Mouse (Mus musculus): ENCODE data around the gene Ncbp3.
A peak's percentile ranks its signal among the peaks of the same experiment; 100 is the strongest.

Gene Ncbp3

DNA sequence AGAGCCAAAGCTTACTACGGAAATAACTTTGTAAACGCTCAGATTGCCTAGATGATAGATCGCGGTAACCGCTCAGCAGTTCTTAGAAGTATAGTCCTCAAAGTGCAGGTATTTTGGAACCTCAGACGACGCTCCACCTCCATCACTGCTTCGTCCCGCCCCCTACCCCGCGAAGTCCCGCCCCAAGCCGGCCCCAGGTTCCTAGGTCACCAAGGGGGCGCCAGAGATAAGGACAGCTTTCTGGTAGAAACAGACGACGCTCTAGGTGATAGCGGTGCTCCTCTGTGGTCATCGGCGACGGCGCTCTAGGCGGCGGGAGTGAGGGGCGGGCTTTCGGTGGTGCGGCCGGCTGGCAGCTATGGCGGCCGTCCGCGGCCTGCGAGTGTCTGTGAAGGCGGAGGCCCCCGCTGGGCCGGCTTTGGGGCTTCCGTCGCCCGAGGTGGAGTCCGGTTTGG, at the start of gene Ncbp3:
Ncbp3 (plus strand) TSS at position 242 of the 455 bp plus-strand sequence.
- DNase-seq (ENCODE audit: low spot score in 2 of 2) = peak; percentile 97 to 98

DNA sequence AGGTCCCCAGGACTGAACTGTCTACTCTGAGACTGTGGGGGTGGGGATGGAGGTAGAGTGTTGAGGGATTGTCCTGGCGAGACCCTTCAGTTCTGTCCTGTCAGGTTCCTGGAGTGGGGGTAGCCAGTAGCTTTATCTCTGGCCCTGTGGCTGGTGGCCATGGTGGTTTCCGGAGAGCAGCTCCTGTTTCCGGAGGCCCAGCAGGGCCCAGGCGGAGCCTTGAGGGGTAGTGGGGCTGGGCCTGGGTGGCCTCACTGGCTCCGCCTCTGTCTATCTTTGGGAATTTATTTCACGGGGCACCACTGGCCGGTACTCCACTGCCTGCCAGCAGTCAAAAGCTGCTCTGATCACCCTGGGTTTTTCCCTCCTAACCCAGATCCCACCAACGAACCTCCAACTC, 48.8 kb upstream of the Ncbp3 start, which contains the start of gene P2rx1:
P2rx1 (plus strand) TSS at position 333 of the 400 bp plus-strand sequence.
- DNase-seq (ENCODE audit: low spot score in 2 of 2) = peak in 1 of 2 experiments; percentile 41

DNA sequence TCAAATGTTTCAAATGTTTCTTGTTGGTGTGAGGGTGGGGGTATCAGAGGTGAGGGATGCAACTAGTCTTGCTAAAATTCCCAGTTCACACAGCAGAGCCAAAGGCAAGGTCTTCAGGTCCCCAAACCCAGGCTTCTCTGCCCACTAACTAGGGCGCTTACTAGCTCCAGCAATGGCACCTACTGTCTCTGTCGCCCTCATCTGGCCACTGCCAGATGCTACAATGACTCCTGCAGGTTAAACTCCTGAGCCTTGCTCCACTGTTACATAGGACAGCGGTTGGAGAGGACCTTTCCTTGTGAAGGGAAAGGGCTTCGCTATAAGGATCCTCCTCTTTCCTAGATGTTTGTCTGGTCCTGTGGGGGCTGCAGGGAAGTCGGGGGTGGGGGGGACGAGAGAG, 46.6 kb upstream of the Ncbp3 start:
- peak; percentile 50 to 77 for DNase-seq (ENCODE audit: low spot score in 2 of 2)

DNA sequence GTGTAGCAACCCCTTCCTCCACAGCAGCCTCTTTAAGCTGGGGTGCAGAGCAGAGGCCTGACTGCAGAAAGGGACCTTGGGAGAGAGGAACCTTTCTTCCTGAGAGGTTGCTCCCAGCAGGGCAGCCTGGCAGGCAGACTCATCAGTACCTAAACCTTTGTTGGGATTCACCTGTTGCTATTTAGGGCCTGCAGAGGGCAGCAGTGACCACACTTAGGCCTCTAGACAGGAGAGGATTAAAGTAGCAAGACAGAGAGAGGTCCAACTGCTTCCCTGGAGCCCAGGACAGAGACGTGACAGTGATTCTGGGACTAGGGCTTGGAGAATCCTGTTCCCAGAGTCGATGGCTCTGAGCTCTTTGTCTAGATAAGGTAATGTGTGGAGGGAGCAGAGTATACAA, 41.2 kb upstream of the Ncbp3 start:
- peak; percentile 34 to 60 for DNase-seq (ENCODE audit: low spot score in 2 of 2)

DNA sequence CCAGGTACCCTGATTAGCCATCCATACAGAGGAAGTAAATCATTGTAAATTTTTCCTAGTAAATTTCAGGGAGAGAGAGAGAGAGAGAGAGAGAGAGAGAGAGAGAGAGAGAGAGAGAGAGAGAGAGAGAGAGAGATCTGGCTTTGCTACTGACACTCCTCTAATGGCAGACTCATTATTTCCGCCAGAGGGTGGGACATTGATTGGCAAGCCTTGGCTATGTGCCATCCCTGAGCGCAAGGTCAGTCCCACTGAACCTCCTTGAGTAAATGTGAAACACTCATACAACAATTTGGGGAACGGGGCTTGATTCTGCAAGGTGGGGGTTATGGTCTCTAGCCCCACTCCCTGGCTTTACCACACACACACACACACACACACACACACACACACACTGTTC, 40.5 kb upstream of the Ncbp3 start:
- no peak for DNase-seq (ENCODE audit: low spot score in 2 of 2)

DNA sequence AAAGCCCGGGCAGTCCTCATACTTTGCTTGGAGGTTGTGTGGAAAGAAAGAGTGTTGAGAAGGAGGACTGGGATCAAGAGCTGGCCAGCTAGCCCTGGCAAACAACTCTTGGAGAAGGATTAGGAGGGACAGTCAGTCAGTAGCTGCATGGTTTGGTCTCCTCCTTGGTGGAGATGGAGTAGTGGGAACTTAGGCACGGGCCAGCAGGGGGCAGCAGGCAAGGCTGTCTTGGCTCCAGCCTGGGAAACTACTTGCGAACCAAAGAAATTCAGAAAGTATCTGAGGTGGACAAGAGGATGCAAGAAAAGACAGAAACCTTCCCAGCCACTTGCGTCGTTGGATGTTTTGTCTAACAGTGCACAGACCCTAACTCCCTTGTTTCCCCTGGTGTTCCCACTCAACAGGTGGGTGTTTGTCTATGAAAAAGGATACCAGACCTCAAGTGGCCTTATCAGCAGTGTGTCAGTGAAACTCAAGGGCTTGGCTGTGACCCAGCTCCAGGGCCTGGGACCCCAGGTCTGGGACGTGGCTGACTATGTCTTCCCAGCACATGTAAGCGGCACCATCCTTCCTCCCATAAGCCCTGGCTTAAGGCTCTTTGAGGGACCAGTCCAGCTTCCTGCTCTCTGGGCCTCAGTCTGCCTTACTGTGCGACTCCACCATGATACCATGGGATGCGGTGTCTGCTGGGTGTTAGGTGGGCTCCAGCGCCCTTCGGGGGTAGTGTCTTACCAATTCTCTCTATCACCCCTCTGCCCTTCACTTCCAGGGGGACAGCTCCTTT, 39.7 kb upstream of the Ncbp3 start:
- DNase-seq (ENCODE audit: low spot score in 2 of 2) = peak in 1 of 2 experiments; percentile 77

DNA sequence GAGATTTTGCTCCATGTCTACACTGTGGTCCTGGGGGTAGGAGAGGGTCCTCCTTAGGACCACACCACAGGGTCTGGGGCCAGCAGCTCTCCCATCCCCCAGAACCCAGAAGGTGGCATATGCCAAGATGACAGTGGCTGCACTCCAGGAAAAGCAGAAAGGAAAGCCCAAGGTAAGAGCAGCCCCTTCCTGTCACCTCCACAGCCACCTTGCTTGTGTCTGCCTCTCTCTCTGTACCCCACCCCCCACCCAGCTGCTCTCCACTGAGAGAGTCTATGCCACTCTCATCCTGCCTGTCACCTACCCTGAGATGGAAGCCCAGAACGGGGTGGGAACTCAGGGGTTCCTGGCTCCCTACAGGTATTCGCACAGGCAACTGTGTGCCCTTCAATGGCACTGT, 38.8 kb upstream of the Ncbp3 start:
- DNase-seq (ENCODE audit: low spot score in 2 of 2) = no peak

DNA sequence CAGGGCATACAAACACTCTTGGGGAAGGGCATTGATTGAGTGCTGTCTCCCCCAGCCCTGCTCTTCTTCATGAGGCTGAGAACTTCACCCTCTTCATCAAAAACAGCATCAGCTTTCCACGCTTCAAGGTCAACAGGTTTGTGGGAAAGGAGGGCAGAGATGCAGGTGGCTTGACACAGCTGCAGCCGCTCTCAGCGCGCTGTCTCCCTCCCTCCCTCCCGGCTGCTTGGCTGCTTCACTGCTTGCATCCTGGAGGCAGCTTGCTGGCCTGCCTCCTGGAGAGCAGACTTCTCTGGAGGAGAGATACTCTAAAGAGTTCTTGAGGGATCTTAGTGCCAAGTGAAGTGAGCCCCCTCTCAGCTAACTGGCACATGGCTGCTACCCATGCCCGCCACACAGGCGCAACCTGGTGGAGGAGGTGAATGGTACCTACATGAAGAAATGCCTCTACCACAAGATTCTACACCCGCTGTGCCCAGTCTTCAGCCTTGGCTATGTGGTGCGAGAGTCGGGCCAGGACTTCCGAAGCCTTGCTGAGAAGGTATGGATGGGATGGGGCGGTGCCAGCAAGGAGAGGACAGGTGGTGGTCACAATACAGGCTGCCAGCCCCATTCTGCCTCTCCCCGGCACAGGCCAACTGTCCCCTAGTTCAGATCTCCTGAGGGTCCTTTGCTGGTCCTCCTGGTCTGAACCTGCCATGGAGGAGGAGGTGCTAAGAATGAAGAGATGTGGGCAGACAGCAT, 37.9 kb upstream of the Ncbp3 start:
- no peak for DNase-seq (ENCODE audit: low spot score in 2 of 2)

DNA sequence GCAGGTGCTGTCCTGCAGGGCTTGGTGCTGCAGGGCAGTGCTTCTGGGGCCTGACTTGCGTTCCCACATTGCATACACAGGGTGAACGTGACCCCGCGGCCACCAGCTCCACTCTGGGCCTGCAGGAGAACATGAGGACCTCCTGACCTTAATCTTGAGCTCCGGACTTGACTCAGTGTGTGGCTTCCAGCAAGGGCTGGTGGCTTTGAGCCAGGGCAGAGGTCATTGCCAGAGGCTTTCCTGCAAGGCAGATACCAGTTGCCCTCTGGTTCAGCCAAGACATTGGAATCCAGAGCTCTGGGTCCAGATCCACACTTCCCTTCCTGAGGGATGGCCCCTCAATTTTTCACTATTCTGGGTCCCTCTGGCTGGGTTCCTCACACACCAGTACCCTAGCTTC, 33.6 kb upstream of the Ncbp3 start:
- DNase-seq (ENCODE audit: low spot score in 2 of 2) = no peak

DNA sequence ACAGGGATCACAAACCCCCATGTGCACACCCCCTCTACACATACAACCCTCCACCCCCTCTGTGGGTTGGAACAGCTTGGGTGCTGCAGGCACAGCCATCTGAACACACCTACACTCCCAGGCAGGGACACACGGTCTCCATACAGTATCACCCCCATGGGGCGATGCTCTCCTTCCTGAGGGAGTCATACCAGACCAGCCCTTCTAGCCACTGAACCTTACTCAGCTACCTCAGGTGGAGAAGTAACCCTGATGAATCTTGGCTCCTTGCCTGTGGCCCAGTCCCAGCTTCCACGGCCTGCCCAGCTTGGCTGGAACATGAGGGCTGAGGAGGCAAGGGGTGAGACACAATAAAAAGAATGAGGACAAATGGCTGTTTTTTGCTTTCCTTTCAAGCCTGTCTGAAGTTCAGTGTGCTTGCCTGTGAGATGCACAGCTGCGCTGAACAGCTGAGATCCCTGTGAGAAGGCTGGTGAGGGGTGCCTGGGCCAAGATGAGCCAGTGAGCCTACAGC, 32.7 kb upstream of the Ncbp3 start:
- DNase-seq (ENCODE audit: low spot score in 2 of 2) = no peak

DNA sequence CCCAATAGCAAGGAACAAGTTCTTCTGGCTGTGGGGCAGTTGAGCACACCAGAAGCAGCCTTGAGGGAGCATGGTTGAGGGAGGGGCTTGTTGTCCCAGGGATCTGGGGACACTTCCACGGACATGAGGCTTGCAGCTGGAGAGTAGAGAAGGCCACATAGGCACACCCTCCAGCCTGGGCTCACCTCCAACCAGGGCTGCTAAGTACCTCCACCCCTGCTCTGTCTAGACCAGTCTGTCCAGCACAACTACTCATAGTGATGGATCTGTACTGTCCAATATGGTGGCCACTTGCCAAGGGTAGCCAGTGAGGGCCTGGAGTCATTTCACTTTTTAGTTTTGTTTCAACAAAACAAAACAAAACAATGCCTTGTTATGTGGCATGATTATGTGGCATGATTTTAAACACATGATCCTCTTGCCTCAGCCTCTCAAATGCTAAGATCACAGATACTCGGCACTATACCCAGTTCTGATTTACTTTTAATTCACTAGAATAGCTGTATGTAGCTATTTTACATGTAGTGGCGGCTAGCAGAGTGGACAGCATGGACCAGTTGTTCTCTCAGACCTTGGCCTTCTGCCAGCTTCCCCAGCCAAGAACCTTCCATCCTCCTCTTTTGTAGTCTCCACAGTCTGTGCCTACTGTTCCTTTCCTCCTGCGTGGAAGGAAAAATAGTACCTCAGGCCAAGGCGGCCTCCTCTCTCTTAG, 32.0 kb upstream of the Ncbp3 start:
- DNase-seq (ENCODE audit: low spot score in 2 of 2) = no peak

DNA sequence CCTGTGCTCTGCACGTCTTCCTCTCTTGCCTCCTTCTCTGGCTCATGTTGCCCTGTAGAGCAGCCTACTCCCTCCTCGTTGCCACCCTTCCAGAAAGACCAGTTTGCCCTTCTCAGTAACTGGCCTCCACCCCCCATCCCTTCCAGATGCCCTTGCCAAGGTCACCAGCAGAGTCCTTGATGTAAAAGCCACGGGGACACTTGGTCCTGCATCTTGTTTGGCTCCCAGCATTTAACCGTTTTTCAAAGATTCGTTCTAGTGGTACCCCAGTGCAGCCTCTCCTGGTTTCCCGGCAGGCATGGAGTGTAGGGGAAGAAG, 31.5 kb upstream of the Ncbp3 start:
- no peak for DNase-seq (ENCODE audit: low spot score in 2 of 2)

DNA sequence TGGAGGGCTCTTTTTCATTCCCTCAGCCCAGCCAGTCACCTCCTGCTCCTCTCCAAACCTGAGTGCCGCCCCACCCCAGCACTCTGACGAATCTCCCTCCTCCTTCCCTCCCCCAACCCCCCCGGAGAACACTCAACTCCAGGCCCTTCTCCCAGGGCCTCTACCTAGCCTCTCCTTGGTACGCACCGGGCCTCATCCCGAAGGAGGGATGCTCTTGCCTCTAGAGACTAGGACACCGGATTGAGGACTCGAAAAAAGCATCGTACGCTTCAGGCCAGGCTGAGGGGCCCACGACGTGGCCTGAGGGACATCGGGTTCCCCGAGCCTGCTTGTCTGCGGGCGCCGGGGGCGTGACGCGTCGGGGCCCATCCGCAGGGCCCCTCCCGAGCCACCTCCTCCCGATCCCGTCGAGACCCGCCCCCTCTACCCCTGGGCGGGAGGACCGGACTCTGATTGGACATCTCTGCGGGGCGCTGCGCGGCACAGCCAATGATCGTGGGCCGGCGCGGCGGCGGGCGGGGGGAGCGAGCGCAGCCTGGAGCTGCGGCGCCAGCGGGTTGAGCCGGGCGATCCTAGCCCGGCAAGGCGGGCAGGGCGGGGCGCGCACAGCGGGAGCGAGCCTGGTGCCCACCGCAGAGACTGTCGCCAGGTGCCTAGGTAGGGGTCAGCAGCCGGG, 29.0 kb upstream of the Ncbp3 start, which contains the start of gene Camkk1:
Camkk1 (plus strand) TSS at position 538 of the 676 bp plus-strand sequence.
- peak; percentile 65 to 83 for DNase-seq (ENCODE audit: low spot score in 2 of 2)

DNA sequence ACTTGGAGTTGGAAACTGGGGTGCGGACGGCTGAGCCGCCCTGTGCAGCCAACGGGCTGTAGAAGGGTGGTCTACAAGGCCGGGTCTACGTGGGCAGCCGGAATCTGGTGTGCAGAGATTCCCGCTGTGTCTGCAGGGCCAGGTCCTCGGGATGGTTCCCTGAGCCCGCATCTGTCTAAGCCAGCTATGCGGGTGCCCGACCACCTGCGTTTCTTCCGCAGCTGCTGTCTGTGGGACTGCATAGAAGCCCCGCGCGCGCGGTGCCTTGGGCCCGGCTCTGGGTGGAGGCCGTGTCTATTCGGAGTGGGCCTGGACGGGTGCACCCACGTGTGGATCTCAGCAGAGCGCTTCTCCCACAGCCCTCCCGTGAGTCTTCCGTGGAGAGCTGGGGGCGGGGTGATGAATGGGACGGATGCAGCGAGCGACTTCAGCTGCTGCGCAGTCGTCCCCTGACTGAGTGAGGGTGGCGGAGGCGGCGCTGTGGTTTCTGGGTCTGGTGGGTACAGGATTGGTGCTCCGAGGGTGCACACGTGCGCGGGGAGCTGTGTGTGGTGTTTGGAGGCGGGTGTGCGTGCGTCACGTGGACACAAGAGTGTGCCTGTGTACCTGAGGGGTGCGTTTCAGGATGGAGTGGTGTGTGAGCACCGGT, 28.3 kb upstream of the Ncbp3 start:
- peak in 1 of 2 experiments; percentile 75 for DNase-seq (ENCODE audit: low spot score in 2 of 2)

DNA sequence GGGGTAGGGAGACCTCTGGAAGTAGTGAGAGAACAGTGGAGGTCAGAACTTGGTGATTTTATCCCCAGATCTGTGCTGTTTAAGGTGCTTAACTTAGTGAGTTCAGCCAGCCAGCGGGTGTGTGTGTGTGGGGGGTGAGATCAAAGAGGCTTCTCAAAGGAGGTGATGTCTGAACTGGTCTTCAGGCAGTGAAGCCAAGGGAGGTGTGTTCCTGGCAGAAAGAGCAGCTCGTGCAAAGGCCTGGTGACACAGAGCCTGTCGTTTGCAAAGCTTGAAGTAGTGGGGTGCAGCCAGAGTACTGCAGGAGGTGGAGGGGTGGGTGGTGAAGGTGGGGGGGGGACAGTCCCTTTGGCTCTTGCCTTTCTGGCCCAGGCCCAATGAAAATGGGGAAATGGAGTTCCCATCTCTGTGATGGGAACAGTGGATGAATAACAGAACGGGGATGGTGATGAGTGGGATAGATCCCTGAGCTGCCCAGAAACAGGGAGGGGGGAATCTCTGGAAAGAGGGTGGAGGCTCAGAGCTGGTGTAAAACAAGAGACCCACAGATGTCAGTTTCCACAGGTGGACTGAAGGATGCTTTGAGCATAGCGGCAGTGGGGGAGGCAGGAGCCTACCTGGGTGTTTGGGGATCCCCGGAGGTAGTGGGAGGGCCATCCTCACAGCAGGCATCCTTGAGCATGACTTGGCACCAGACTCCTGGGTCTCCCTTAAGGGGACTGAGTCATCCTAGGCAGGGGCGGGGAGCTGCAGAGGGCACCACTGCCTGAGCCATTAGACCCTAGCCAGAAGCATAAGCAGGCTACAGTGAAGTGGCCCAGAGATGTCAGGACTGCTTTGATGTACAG, 26.4 kb upstream of the Ncbp3 start:
- no peak for DNase-seq (ENCODE audit: low spot score in 2 of 2)

DNA sequence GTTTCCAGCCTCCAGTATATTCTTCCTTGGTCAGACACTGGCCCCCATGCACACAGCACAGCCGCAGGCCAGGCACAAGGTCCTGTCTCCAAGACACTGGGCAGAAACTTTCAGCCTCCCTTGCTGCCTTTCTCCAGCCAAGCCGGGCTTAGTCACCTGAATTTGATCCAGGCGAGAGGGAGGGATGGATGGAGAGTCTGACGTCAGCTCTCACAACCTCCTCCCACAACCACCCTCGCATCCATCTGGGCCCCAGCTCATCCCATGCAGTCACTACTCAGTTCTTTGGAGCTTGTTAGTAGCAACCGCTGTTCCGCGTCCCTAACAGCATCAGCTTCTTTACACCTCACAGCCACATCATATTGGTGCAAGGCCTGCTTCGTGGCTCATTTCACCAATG, 24.5 kb upstream of the Ncbp3 start:
- no peak for DNase-seq (ENCODE audit: low spot score in 2 of 2)

DNA sequence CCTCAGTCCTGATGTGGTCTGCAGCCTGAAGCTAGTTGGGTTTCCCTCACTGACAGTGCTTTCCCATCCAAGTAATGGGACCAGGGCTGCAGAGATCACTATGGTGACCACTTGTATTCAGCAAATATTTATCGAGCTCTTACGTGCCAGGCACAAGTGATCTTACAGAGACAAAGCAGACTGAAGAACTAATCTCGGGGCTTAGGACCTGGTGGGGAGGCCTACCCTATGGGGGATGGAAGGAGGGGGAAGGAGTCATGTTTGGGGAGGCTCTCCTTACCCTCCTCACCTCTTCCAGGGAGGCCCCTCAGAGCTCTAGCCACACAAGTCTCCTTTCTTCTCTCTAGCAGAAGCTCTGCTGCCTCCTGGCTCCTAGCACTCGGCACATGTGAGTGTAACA, 23.8 kb upstream of the Ncbp3 start:
- no peak for DNase-seq (ENCODE audit: low spot score in 2 of 2)

DNA sequence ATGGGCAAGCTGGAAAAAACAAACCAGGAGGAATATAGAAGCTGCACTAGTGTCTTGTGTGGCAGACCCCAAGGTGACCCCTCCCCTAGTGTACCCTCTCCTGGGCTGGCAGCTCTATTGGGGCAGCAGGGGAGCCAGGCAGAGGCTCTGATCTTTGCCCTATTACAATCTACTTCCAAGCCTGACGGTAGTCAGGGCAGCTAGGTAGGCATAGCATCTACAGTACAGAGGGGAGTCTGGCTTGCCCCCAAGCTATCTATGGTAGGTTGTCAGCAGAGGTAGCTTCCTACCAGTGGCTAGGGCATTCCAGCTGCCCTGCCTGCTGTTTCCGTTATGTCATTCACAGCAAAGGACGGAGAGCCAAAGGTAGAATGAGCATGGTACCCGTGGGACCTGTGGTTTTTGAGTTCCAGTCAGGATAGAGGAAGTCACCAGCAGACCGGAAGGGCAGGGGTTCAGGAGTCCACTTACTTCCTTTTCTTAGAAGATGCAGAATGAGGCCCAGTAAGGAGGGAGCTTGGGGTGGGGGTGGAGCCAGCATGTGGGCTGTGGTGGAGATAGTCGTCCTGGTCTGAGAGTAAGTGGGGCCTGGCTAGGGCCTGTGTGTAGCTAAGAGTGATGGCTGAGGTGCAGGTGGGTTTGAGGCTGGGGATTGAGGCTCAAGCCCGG, 23.2 kb upstream of the Ncbp3 start:
- DNase-seq (ENCODE audit: low spot score in 2 of 2) = peak in 1 of 2 experiments; percentile 70

DNA sequence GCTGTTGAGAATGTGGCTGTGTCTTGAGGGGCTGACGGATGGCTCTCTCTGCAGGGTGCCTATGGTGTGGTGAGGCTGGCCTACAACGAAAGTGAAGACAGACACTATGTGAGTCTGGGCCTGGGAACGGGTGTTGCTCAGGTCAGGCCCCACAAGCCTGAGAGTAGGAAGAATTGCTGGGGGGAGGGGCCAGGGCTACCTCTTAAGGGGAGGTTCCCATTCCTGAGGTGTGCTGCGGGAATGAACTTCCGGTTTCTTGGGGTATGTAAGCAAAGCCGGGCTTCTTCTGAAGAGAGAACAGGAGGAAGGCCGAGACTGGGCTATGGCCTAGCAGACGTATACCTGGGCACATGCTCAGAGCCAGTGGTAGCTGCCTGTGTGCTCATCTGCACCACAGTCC, 20.6 kb upstream of the Ncbp3 start:
- no peak for DNase-seq (ENCODE audit: low spot score in 2 of 2)

Data from spleen, postnatal 10 days (tissue).